Mouse (Mus musculus) left cerebral cortex, adult 2 months (tissue): ENCODE data around the gene Zfp326. TPM values are rescaled to one million over a fixed set of nuclear protein-coding genes. Genes with fewer than 3 reads are reported as not detected.

Experiments used
- DNase-seq, 2 experiments: peaks; one replicate each; pipeline ENCODE4 v3.0.0; 2021 to 2022; ENCODE audit warnings: low spot score in 2 of 2, mixed read lengths in 1 of 2; ENCODE audit errors: extremely low spot score in 1 of 2
- H3K27ac ChIP-seq: fragments of 200-600 bp; 2 replicates; pipeline ENCODE4 v1.8.1; 2022
- H3K4me3 ChIP-seq: fragments of 200-600 bp; 2 replicates; pipeline ENCODE4 v1.8.1; 2022
- CTCF ChIP-seq: fragments of 200-600 bp; IDR thresholded peaks from 2 replicates; pipeline ENCODE4 v1.8.1; 2022; ENCODE audit warnings: antibody characterized with exemption, mild to moderate bottlenecking, moderate library complexity
- intact Hi-C: fragments of 180-260 bp; cut with DNase I; formaldehyde crosslinking; loops from one replicate; pipeline ENCODE4 v1.15.1; 2025
- long read RNA-seq, 2 experiments: library from polyadenylated mRNA; stranded (forward); transcript quantifications; one replicate each; pipeline ENCODE4 v2.0.0; 2021; ENCODE audit warnings: borderline mapping rate in 2 of 2
- total RNA-seq, 2 experiments: library from RNA; stranded (reverse); gene quantifications; 2 replicates each; pipeline ENCODE4 v1.2.3; 2021

Gene Zfp326
- total RNA-seq, result 10 to 100 TPM; 35.9 to 37.9 TPM
- long read RNA-seq, experiment 1, partial matches to known transcripts, result 0 of 2 reads
- long read RNA-seq, experiment 1, other reads (novel, unspliced or antisense), result 1 of 2 reads
- long read RNA-seq, experiment 2, partial matches to known transcripts, result 0 of 4 reads
- long read RNA-seq, experiment 2, other reads (novel, unspliced or antisense), result 3 of 4 reads

DNA sequence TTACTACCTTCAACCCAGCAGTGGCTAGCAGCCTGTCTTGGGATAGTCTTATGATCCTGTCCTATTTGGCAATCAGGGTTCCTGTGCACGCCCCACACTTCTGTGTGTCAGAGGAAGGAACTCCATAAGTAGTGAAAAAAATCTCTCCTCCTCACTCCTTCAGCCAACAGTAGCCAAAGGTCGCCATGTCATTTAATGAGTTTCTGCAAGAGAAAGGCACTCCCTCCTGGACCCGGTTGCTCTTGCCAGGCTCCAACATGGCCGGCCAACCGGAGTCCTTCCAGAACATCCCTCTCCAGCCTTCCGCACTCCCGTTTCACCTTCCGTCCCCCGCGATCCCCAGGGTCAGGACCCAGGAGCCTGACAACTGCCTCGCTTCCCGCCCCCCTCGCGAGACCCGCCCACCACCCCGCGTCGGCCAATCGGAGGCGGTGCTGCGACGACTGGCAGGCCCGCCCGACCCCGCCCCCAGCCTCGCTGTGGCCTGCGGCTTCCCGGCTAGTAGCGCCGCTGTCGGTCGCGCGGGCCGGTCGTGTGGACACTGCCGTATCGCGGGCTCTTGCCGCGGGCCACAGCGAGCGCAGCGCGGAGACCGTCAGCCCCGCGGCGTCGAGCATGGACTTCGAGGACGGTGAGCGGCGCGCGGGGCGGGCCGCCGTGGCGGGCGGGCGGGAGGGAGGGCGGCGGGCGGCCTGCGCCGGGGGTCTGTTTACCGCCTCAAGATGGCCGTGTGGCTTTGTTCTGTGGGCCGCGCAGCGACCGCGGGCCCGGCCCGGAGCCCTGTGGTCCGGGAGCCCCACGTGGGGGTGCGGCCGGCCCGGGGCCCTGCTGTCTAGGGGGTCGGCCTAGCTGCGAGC is at the start of gene Zfp326:
Gene Zfp326, plus strand, starts transcription at position 498 of the 857 bp plus-strand sequence.
- intact Hi-C loops, result no loop called here
- peak within 1 kb of the TSS; percentile 85 for H3K27ac ChIP-seq
- peak within 1 kb of the TSS; percentile 85 for H3K4me3 ChIP-seq
- peak; percentile 85 to 86 for DNase-seq
- no peak for TF ChIP-seq CTCF

DNA sequence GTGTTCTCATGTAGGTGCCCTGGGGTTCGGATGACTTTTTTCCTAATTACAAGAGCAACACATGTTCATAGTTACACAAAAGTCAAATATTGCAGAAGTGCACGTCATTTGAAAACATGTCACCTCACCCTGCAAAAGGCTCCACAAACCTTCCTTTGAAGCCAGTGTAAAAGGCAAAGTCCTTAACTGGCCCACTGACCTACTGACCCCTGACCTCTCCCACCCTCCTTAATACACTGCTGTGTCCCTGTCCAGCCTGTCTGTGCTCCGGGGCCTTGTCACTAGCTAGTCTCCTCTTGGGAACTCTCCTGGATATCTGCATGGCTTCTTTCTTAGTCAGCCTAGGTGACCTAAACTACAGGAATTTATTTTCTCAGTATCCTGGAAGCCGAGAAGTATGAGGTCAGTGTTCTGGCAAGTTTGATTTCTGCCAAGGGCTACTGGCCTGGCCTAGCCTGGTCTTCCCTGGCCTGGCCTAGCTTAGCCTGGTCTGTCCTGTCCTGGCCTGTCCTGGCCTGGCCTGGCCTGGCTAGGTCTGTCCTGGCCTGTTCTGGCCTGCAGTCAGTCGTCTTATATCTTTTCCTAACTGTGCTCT is 49.4 kb upstream of the Zfp326 start:
- no peak for TF ChIP-seq CTCF
- H3K27ac ChIP-seq, result no peak overlapping the region

GRCm38 (mm10) chr5:105828050-105828449 is 48.3 kb upstream of the Zfp326 start:
- intact Hi-C loops, result no loop called here
- no peak for TF ChIP-seq CTCF

More for the DNA sequence above, 49.4 kb upstream of the Zfp326 start:
- DNase-seq, result no peak
- intact Hi-C loops, result no loop called here
- no peak overlapping the region for H3K4me3 ChIP-seq

GRCm38 (mm10) chr5:105829008-105829586 is 47.3 kb upstream of the Zfp326 start:
- no peak overlapping the region for H3K4me3 ChIP-seq
- DNase-seq, result no peak
- intact Hi-C loops, result no loop called here
- no peak overlapping the region for H3K27ac ChIP-seq
- TF ChIP-seq CTCF, result no peak

More at GRCm38 (mm10) chr5:105828050-105828449, 48.3 kb upstream of the Zfp326 start:
- DNase-seq, result no peak
- Histone ChIP-seq H3K4me3 (no peak overlapping the region), H3K27ac (no peak overlapping the region)

DNA sequence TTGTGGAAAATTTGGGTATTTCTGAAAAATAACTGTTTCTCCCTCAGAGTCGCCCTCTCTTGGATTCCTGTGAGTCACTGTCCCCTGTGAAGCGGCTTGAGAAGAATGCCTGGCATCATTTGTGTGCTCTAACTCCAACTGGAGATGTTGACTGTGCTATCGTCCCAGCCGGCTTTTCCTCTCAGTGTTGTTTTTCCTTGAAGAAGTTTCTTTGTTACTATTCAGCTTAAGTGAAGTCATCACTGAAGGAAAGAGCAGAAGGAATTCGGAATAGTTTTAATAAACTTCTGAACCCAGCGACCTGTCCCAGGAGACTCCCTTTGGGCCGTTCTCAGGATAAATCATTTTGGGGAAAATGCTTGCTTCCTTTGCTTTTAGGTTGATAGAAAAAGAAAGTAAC is 44.2 kb upstream of the Zfp326 start:
- Histone ChIP-seq H3K4me3 (no peak overlapping the region), H3K27ac (no peak overlapping the region)
- peak; percentile 10 for TF ChIP-seq CTCF
- intact Hi-C loops, result no loop called here
- no peak for DNase-seq

GRCm38 (mm10) chr5:105833923-105834322 is 42.4 kb upstream of the Zfp326 start:
- no peak for DNase-seq
- intact Hi-C loops, result no loop called here
- H3K4me3 ChIP-seq, result no peak overlapping the region
- no peak overlapping the region for H3K27ac ChIP-seq
- TF ChIP-seq CTCF, result no peak

DNA sequence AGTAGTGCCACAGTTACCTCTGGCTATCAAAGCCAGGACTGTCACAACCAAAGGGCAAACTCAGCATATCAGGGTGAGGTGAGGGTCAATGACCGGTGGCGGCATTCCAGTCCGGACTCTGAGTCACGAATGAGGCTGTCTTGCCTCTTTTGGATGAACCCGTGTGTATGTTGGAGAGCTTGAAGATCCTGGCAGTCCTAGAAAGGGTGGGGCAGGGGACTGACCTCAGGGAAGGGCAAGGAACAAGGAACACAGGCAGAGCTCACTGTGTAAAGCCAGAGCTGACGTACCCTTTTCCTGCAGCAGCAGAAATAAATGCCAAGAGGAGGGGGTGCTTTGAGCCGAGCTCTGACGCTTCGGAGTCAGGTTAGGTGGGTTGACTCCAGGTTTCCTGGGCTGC is 40.4 kb upstream of the Zfp326 start:
- no peak for TF ChIP-seq CTCF
- intact Hi-C loops, result no loop called here
- no peak for DNase-seq
- no peak overlapping the region for H3K4me3 ChIP-seq
- H3K27ac ChIP-seq, result no peak overlapping the region

- intact Hi-C loops, result no loop called here
- H3K4me3 ChIP-seq, result no peak overlapping the region
- TF ChIP-seq CTCF, result no peak
- H3K27ac ChIP-seq, result no peak overlapping the region
- DNase-seq, result no peak
Observed at GRCm38 (mm10) chr5:105839740-105840310, 36.5 kb upstream of the Zfp326 start.

- intact Hi-C loops, result no loop called here
- H3K4me3 ChIP-seq, result no peak overlapping the region
- DNase-seq, result no peak
- TF ChIP-seq CTCF, result no peak
- H3K27ac ChIP-seq, result no peak overlapping the region
Observed at GRCm38 (mm10) chr5:105844044-105844753, 32.2 kb upstream of the Zfp326 start.

GRCm38 (mm10) chr5:105845041-105845440 is 31.3 kb upstream of the Zfp326 start:
- no peak overlapping the region for H3K4me3 ChIP-seq
- TF ChIP-seq CTCF, result peak; percentile 20
- intact Hi-C loops, result no loop called here
- no peak overlapping the region for H3K27ac ChIP-seq
- DNase-seq, result no peak

DNA sequence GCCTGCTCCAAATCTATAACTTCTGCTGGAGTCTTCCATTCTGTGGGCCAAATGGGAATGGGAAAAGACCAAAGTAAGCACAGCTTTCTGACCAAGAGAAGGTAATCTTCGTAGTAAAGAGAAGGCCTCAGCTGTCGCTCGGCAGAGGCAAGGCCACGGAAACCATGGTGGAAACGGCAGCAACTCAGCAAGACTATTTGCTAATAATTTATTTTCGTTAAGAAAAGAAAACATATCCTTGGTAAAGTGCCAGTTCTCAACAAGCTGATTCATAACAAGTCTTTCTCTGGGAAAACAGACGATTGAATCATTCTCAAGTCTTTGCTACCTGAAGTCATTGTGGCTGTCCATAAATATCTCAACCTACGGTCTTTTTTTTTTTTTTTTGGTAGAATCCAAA is 28.6 kb upstream of the Zfp326 start:
- TF ChIP-seq CTCF, result no peak
- intact Hi-C loops, result no loop called here
- H3K27ac ChIP-seq, result no peak overlapping the region
- no peak for DNase-seq
- H3K4me3 ChIP-seq, result no peak overlapping the region
